Mouse (Mus musculus) liver, adult (tissue): ENCODE data around the gene Bcl2l14.
A peak's percentile ranks its signal among the peaks of the same experiment; 100 is the strongest.

Source experiments
- GATA4 ChIP-seq: IDR thresholded peaks from 2 replicates; pipeline ENCODE4 v1.6.1; 2014; ENCODE audit warnings: mild to moderate bottlenecking, low read length; ENCODE audit not compliant: insufficient replicate concordance

The Bcl2l14 gene

DNA sequence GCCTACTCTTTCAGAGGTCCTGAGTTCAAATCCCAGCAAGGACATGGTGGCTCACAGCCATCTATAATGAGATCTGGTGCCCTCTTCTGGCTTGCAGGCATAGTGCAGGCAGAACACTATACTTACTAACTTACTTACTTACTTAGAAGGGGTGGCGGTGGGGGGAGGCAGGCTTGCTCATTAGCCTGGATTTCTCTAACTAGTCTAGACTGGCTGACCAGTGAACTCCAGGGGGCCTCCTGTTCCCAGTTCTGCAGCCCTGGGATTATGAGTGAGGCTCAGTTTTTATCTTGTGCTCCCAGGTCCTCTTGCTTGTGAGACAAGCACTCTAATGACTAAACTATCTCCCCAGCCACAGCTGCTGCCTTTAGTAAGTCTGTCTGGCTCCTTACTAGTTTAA is 58.0 kb downstream of the Bcl2l14 start:
- no peak for TF ChIP-seq GATA4

DNA sequence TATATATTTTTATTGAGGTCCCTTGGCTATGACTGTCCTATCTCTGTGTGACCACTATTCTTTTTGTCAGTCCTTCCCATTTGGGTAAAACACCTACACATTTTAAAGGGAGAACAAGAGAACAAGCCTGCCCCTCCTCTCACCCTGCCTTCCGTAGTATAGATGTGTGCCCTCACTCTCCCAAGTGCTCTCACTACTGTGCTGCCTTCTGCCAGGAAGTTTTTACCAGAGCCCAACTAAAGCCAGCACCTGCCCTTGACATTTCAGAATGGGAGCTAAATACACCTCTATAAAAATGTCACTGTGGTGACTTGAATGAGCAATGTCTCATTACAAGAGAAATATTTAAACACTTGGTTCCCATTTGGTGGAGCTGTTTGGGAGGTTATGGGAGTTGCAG is 62.3 kb downstream of the Bcl2l14 start:
- no peak for TF ChIP-seq GATA4

DNA sequence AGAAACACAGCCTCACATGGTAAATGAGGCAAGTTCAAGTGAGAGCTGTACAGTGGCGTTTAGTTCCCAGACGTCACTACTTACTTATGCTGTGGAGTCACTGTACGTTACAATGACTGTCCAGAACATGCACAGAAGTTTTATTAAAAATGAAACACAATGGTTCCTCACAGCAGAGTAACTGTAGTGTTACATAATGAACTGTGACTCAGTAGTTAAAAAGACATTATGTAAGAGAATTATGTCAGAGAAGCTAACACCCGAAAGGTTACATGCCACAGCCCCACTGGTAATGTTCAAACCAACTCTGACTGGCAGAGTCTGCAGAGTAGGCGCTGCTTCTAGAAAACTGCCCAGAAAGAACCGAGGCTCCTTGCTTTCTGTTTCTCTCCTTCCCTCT is 65.1 kb downstream of the Bcl2l14 start:
- no peak for TF ChIP-seq GATA4

DNA sequence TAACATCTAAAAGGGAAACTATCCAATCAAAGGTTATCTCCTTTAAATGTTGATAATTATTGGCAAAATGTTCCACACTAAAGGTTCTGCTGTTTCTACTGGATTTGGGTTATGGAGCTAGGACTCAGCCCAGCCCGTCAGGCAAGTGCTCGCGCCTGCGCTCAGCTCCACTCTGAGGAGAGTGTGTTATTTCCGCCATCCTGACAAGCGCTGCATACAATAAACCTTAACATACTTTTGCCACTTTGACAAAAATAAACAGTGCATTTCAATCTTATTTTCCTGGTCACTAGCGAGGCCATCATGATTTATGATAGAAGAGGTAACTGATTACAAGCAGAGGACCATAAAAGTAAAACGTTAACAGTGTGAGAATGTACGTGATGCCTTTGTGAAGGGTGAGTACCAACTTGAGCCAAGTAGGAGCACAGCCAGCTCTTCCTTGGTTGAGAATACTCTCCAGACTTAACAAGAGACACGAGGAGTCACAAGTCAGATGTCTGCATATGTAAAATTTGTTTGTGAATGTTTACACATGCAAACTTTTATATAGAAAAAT is 70.6 kb downstream of the Bcl2l14 start:
- no peak for TF ChIP-seq GATA4

DNA sequence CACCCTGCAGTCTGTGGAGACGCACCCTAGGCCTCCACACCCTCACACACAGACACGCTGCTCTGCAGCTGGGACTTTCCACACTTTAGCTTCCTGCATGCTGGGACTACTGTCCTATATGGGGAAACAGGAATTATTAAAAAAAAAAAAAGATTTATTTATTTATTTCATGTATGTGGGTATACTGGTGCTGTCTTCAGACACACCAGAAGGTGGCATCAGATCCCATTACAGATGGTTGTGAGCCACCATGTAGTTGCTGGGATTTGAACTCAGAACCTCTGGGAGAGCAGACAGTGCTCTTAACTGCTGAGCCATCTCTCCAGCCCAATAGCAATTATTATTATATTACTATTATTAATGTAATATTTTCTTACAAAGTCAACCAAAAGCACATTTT is 73.2 kb downstream of the Bcl2l14 start:
- no peak for TF ChIP-seq GATA4

DNA sequence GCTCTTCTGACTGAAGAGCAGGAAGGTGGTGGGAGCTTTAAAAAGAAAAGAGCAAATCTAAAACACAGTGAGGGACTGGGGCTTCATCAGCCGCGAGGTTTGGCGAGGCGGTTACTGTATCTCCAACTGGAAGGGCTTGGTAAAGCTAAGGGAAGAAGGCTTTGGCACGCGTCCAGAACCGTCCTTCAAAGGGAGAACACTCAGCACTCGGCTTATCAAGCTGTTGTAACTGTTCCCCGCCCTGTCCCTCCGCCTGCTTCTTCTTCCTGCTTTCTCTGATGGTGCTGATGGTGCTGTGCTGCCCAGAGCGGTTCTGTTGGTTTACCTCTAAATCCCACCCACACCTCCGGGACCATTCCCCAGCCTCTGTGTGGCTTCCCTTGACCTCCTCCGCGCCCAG is 74.7 kb downstream of the Bcl2l14 start:
- TF ChIP-seq GATA4, result peak; percentile 92

DNA sequence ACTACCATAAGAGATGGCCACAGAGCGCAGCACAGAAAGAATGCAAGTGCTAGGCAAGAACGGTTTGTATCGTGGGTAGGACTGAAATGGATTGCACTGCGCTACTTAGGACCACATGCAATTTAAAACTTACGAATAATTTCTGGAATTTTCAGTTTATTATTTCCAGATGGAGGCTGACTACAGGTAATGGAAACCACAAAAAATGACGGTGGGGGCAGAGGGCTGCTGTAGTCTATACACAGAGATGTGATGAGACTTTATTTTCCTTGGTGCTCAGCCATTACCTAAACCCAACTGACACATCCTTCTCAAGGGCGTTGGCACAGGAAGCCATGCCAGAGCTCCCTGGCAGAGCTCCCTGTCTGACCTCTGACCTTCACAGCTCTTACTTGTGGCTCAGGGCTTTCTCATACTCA is 77.0 kb downstream of the Bcl2l14 start:
- TF ChIP-seq GATA4, result no peak

DNA sequence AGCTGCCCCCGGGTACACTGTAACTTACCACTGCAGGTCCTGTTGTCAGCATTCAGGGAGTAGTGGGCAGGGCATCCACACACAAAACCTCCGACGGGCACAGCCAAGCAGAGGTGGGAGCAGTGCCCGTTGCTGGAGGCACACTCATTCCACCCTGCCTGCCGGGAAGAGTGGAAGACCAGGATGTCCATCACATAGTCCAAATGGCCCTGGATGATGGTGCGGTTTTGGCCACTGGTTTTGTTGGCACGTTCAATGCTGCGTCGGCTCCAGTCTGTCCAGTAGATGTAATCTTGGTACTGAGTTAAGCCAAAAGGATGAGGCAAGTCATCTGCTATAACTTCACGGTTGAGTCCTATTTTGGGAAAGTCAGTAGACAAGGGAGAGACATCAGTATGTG is 83.4 kb downstream of the Bcl2l14 start:
- no peak for TF ChIP-seq GATA4

DNA sequence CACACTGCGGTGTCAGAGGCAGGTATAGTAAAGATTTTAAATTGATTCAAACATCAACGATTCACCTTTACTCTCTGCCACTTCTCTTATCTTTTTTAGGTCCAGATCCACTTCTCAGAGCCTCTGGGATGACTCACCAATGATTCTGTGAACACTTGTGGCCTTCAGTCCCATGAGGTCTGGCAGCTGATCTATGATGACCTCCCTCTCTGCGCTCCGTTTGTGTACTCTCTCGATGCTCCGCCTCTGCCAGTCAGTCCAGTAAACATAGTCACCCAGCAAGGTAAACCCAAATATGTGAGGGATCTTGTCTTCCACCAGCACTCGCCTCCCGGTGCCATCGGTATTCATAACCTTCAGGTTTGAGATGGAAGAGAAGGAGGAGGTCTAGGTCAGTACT is 90.2 kb downstream of the Bcl2l14 start:
- TF ChIP-seq GATA4, result peak; percentile 19; the same call in 1 of the 2 replicates
